Mouse (Mus musculus) heart, embryonic 12.5 days (tissue): ENCODE measurements around the gene Cd4. TPM values are rescaled to one million over a fixed set of nuclear protein-coding genes. Genes with fewer than 3 reads are reported as not detected.

ENCODE experiments used
- ATAC-seq: fragments of 200-750 bp; cut with Nextera tagmentation; 2 replicates; pipeline ENCODE4 v1.8.0; 2017; ENCODE audit warnings: moderate TSS enrichment, moderate library complexity; ENCODE audit not compliant: insufficient number of reproducible peaks, low FRiP score
- H3K27ac ChIP-seq: fragments of 300-500 bp; sonication (generic); 2 replicates; pipeline ENCODE4 v1.5.1; 2016; ENCODE audit warnings: mild to moderate bottlenecking, moderate library complexity; ENCODE audit not compliant: poor library complexity, severe bottlenecking
- H3K27me3 ChIP-seq: fragments of 300-500 bp; sonication (generic); replicated peaks from 2 replicates; pipeline ENCODE4 v1.6.1; 2016; ENCODE audit warnings: mild to moderate bottlenecking, moderate library complexity
- H3K36me3 ChIP-seq: fragments of 300-500 bp; sonication (generic); 2 replicates; pipeline ENCODE4 v1.6.1; 2016; ENCODE audit warnings: mild to moderate bottlenecking, moderate library complexity
- H3K4me1 ChIP-seq: fragments of 300-500 bp; sonication (generic); replicated peaks from 2 replicates; pipeline ENCODE4 v1.6.1; 2016; ENCODE audit warnings: mild to moderate bottlenecking
- H3K4me2 ChIP-seq: fragments of 300-500 bp; sonication (generic); 2 replicates; pipeline ENCODE4 v1.6.1; 2016; ENCODE audit warnings: mild to moderate bottlenecking, moderate library complexity
- H3K4me3 ChIP-seq: fragments of 300-500 bp; sonication (generic); 2 replicates; pipeline ENCODE4 v1.5.1; 2016; ENCODE audit warnings: mild to moderate bottlenecking
- H3K9ac ChIP-seq: fragments of 300-500 bp; sonication (generic); 2 replicates; pipeline ENCODE4 v1.6.1; 2016; ENCODE audit warnings: mild to moderate bottlenecking, moderate library complexity
- H3K9me3 ChIP-seq: fragments of 300-500 bp; sonication (generic); replicated peaks from 2 replicates; pipeline ENCODE4 v1.6.1; 2016; ENCODE audit warnings: mild to moderate bottlenecking, moderate library complexity
- WGBS: fragments of 180-500 bp; shearing (Covaris S2); methylation state at CpG from one replicate; pipeline ENCODE4 v1.1.7; 2016; 5-methylcytosine and 5-hydroxymethylcytosine counted together
- polyA plus RNA-seq: library from polyadenylated mRNA; unstranded; fragments of >200 nt; fragmentation: Nextera tagmentation; extraction: Ambion mirVana; gene quantifications from 2 replicates; pipeline ENCODE4 v1.2.1, GENCODE M21; 2016

Gene Cd4
- polyA plus RNA-seq, 1 experiment from 2014 or later = not detected

DNA sequence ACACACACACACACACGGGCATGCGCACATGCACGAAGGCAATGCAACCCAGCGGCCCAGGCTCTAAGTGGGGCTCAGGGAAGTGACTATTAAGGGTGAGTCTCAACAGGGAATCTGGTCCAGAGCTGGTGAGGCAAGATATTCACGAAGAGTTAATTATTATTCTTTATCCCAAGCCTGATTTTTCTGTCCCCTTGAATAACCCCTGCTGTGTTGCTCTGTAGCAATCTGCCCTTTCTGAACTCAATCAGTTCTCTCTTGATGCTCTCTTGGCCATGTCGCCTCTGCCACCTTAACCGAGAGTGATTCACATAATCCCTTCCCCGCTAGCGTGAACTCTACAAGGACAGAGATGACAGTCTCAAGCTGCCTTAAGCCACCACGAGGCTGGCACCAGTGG lies 4.7 kb downstream of the Cd4 start:
- no peak for ATAC-seq
- Histone ChIP-seq H3K36me3 (no peaks in the 10 kb centered on the region), H3K27me3 (no peaks in the 10 kb centered on the region; the same call in 1 of the 2 replicates), H3K4me1 (peaks cover 9% of the 10 kb centered on the region), H3K4me2 (no peak overlapping the region), H3K4me3 (no peak overlapping the region), H3K9ac (no peak overlapping the region), H3K27ac (no peak overlapping the region), H3K9me3 (no peaks in the 10 kb centered on the region)
- WGBS = 73% methylated on average over 10 of the region's 10 CpGs

DNA sequence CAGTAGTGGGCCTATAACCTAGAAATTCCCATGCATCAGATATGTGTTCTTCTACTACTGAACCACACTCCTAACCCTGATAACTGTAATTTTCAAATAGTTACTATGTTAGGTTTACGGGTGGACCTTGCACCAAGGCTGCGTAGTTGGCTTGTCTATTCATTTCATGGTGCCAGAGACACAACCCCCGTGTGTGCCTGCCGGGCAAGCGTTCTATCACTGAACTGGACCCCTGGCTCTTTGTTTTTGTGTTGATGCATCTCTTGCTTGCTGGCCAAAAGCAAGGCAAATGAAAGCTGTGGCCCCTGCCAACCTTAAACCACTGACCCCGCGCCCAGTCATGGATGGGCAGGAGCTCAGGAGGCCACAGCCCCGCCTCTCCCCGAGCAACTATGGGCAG lies 6.2 kb downstream of the Cd4 start:
- H3K27ac ChIP-seq = no peak overlapping the region
- peaks cover 9% of the 10 kb centered on the region for H3K4me1 ChIP-seq
- no peaks in the 10 kb centered on the region; the same call in 1 of the 2 replicates for H3K27me3 ChIP-seq
- H3K4me2 ChIP-seq = no peak overlapping the region
- no peak overlapping the region for H3K9ac ChIP-seq
- no peaks in the 10 kb centered on the region for H3K9me3 ChIP-seq
- ATAC-seq = no peak
- WGBS = 88% methylated on average over 9 of the region's 9 CpGs
- H3K4me3 ChIP-seq = no peak overlapping the region
- no peaks in the 10 kb centered on the region for H3K36me3 ChIP-seq

DNA sequence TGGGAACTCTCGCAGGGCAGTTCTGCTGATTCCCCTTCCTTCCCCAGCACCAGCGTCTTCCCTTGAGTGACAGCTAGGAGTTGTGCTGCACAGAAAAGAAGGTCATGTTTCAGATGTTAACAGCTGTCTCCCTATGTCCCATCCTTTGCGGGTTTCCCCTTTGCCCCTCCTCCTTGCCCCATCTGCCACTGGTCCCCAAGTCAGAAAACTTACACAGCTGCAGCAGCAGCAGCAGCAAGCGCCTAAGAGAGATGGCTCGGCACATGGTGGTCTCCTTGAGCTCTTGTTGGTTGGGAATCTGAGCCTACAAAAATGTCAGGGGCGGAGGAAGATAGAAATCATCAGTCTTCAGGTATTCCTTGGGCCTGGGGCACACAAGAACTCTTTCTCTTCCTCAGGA lies 8.6 kb downstream of the Cd4 start:
- Histone ChIP-seq H3K36me3 (no peaks in the 10 kb centered on the region), H3K27ac (no peak overlapping the region), H3K4me1 (no peaks in the 10 kb centered on the region), H3K27me3 (no peaks in the 10 kb centered on the region; the same call in 1 of the 2 replicates), H3K9ac (no peak overlapping the region), H3K4me3 (no peak overlapping the region), H3K4me2 (no peak overlapping the region), H3K9me3 (no peaks in the 10 kb centered on the region)
- WGBS = 56% methylated on average over 6 of the region's 6 CpGs
- no peak for ATAC-seq

DNA sequence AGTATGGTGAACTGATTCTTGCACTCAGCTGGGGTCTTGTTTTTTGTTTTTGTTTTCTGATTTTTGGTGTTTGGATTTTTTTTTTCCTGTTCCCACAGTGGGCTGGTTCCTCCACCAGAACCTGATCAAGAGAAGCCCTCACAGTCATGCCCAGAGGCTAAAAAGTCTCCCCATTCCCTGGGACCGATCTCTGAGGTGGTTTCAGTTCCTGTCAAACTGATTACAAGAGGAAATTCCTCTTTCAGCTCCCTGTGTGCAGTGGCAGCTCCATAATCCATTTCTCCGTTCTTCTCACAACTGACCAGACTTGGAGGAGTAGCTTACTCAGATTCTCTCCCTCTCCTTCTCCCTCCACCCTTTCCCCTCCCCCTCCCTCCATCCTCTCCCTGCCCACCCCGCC lies 13.7 kb downstream of the Cd4 start:
- WGBS = 25% methylated on average over 3 of the region's 3 CpGs
- Histone ChIP-seq H3K9ac (no peak overlapping the region), H3K9me3 (no peaks in the 10 kb centered on the region), H3K27ac (no peak overlapping the region), H3K4me1 (no peaks in the 10 kb centered on the region), H3K4me3 (no peak overlapping the region), H3K27me3 (no peaks in the 10 kb centered on the region), H3K36me3 (no peaks in the 10 kb centered on the region), H3K4me2 (no peak overlapping the region)
- ATAC-seq = no peak

DNA sequence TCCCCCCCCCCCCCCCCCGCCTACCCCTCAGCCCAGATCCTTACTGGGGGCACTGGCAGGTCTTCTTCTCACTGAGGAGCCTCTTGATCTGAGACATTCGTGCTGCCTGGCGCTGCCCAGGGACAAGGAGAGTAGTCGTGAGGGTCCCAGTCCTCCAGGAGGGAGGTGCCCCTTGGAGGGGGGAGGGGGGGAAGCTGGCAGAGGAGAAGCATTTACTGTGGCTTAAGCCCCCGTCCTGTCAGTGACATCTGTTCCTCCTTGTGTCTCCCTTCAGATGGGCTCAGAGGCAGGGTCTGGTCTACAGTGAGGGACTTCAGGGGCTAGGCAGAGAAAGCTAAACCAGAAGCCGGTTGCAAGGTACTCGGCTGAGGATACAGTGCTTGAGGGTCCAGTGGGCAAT lies 21.5 kb downstream of the Cd4 start:
- 58% methylated on average over 6 of the region's 7 CpGs for WGBS
- H3K9ac ChIP-seq = no peak overlapping the region
- no peak overlapping the region for H3K4me2 ChIP-seq
- H3K27me3 ChIP-seq = peaks cover 43% of the 10 kb centered on the region
- H3K36me3 ChIP-seq = no peaks in the 10 kb centered on the region
- no peaks in the 10 kb centered on the region for H3K9me3 ChIP-seq
- H3K27ac ChIP-seq = no peak overlapping the region
- no peak for ATAC-seq
- H3K4me3 ChIP-seq = no peak overlapping the region
- H3K4me1 ChIP-seq = peaks cover 20% of the 10 kb centered on the region

DNA sequence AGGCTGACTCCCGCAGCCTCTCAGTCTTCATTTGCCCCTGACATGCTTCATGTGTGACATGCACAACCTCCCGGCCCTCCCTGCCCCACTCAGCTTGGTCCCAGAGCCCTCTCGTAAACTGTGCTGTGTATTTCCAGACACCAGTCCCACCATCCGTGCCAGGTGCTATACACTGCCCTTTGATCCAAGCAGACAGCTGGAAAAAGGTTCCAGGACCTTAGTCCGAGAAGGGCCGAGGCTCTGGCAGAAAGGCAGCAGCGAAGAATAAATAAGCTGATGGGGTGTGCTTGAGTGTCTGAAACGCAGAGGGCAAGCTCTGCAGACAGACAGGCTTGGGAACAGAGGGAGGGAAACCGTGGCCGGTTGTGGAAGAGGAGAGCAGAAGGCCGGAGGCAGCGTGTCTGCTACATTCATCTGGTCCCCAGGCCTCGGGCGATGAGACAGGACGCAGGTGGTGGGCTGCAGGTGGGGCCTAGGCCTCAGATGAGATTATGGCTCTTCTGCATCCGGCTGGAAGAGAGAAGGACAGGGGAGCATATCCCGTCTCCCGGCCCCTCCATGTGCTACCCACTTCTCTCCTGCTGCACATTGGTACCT lies 22.2 kb downstream of the Cd4 start:
- no peak overlapping the region for H3K4me2 ChIP-seq
- peaks cover 22% of the 10 kb centered on the region for H3K4me1 ChIP-seq
- H3K27me3 ChIP-seq = peaks cover 50% of the 10 kb centered on the region
- no peaks in the 10 kb centered on the region for H3K9me3 ChIP-seq
- no peak overlapping the region for H3K4me3 ChIP-seq
- H3K36me3 ChIP-seq = no peaks in the 10 kb centered on the region
- no peak overlapping the region for H3K27ac ChIP-seq
- WGBS = 64% methylated on average over 18 of the region's 18 CpGs
- ATAC-seq = no peak
- H3K9ac ChIP-seq = 0 out of 2 replicates have a peak overlapping the region, but pooled peaks have one; percentile 1

DNA sequence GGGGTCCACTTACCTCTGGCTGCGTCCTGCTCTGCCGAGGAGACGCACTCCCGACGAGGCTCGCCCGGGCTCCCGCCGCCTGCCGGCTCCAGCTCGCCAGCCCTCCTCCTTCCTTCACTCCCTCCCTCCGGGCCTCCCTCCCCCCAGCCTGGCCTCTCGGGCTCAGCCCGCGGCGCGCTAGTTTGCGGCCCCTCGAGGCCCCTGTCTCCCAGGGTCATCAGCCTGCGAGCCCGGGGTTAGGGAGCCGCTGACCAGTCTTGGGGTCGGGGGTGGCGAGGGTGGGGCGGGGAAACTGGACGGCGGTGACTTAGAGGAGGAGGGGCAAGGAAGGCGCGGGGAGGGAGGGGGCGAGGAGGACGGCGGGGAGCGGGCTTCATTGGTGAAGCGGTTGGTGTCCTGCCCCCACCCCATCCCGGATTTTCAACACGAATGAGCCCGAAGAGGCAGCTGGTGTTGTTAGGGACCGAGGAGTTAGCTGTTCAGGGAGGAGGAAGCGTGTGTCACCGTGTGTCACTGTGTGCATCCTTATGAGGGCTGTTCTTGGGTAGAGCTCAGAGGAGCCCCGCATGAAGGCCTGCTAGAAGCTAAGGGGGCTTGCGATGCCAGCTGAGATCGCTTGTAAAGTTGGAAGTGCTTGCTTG lies 24.2 kb downstream of the Cd4 start, which contains the start of gene Gpr162:
TSS of gene Gpr162 (minus strand) at position 326 of the 641 bp plus-strand sequence.
- under 1% methylated on average over 35 of the region's 43 CpGs for WGBS
- peaks cover 60% of the 10 kb centered on the region for H3K27me3 ChIP-seq

DNA sequence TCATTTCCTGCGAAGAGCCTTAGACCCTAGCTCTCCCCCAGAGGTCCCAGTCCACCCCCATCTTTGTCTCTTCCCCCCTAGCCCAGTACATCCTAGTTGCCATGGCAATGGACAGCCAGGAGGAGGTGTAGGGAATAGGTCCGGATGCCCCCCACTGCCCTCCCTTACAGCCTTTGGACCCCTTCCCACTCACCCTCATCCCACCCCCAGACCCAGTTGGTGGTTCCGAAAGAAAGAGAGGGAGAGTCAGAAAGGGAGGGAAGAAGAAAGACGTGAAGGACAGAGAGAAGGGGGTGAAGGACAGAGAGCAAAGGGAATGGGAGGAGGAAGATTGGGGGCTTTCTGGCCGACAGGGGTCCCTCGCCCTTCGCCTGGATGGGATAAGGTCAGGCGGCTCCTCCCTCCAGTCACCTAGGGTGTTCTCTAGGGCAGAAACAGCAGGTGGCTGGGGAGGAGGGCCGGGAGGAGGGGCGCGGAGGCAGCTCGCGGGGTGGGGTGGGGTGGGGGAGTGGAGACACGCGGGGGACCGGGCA lies 24.8 kb downstream of the Cd4 start:
- H3K4me1 ChIP-seq = peaks cover 32% of the 10 kb centered on the region
- no peaks in the 10 kb centered on the region for H3K9me3 ChIP-seq
- no peak overlapping the region for H3K27ac ChIP-seq
- peak overlapping the region; percentile 76 for H3K9ac ChIP-seq
- peak overlapping the region; percentile 56 for H3K4me3 ChIP-seq
- WGBS = 2% methylated on average over 12 of the region's 16 CpGs
- H3K4me2 ChIP-seq = peak overlapping the region; percentile 95
- H3K27me3 ChIP-seq = peaks cover 66% of the 10 kb centered on the region
- no peaks in the 10 kb centered on the region for H3K36me3 ChIP-seq
- no peak for ATAC-seq

More for the DNA sequence above, 24.2 kb downstream of the Cd4 start, which contains the start of gene Gpr162:
- Histone ChIP-seq H3K9me3 (no peaks in the 10 kb centered on the region), H3K4me1 (peaks cover 27% of the 10 kb centered on the region), H3K9ac (peak within 1 kb of the TSS; percentile 76), H3K4me2 (peak within 1 kb of the TSS; percentile 95), H3K27ac (no peak within 1 kb of the TSS), H3K36me3 (no peaks in the 10 kb centered on the region), H3K4me3 (peak within 1 kb of the TSS; percentile 56)
- ATAC-seq = peak; percentile 60

DNA sequence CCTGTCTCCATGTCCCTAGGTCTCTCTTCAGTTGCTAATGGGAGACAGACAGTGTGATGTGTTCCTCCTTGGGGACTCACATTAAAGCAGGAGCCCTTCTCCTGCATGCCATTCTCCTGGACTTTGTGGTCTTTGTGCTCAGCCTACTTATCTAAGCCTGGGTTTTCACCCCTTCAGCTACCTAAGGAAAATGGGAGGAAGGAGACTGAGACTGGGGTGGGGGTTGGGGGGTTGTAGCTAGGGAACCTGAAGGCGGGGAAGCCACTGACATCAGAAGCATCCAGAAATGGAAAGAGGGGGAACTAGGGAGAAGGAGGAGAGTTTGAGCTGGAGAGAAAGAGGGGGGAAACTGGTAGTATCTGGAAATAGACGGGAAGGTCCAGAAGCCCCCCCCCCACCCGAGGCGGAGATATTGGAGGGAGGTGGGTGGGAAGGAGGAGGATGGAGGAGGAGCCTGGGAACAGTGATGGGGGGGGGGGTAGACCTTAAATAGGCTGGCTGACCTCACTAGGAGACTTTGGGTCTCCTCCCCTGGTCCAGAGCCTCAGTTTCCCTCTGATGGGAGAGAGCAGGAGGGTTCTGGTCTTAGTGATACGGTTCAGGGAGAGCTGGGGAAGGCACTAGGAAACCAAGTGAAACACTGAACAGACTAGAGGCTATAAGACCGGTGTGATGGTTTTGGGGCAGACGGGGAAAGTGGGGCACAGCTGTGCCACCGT lies 25.5 kb downstream of the Cd4 start:
- Histone ChIP-seq H3K27me3 (peaks cover 68% of the 10 kb centered on the region), H3K4me2 (peak overlapping the region; percentile 95), H3K36me3 (no peaks in the 10 kb centered on the region), H3K27ac (no peak overlapping the region), H3K4me3 (peak overlapping the region; percentile 56), H3K9ac (peak overlapping the region; percentile 76), H3K4me1 (peaks cover 34% of the 10 kb centered on the region), H3K9me3 (no peaks in the 10 kb centered on the region)
- WGBS = 17% methylated on average over 8 of the region's 8 CpGs
- no peak for ATAC-seq

DNA sequence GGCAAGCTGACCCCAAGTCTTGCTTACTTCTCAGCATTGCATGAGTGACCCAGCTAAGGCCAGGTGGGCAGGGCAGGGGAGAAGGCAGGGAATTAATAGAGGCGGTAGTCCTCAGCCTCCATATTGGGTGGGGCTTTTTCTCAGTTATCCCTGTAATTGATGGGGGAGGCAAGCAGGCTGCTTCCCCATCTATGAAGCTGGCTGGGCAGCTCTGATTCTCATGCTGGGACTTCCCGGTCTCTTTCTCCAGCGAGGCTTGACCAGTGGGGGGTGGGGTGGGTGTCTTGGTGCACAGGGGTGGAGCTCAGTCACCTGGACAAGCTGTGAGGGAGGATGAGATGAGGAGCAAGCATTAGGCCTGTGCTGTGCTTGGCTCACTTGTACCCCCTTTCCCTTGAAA lies 26.2 kb downstream of the Cd4 start:
- H3K36me3 ChIP-seq = no peaks in the 10 kb centered on the region
- no peak overlapping the region for H3K4me2 ChIP-seq
- H3K27ac ChIP-seq = no peak overlapping the region
- H3K9me3 ChIP-seq = no peaks in the 10 kb centered on the region
- peaks cover 62% of the 10 kb centered on the region for H3K27me3 ChIP-seq
- no peak overlapping the region for H3K4me3 ChIP-seq
- no peak for ATAC-seq
- no peak overlapping the region for H3K9ac ChIP-seq
- 44% methylated on average over 3 of the region's 3 CpGs for WGBS
- peaks cover 37% of the 10 kb centered on the region for H3K4me1 ChIP-seq

DNA sequence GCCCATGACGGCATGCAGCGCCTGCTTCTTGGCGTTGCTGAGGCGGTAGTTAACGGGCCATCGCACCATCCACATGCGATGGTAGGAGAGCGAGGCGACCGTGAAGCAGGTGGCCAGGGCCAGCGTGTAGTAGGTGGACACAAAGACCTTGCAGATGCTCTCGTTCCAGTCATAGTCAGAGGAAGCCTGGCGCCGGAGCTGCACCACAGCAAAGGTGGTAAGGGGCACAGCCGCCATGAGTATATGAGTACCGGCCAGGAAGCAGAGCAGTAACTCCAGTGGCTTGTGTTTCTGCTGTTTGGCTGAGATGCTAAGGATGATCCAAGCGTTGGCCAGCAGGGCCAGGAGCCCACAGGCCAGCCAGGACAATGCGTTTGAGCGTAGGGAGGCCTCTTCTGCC lies 26.8 kb downstream of the Cd4 start:
- H3K27ac ChIP-seq = no peak overlapping the region
- no peak overlapping the region for H3K4me3 ChIP-seq
- peaks cover 56% of the 10 kb centered on the region for H3K27me3 ChIP-seq
- no peak overlapping the region for H3K9ac ChIP-seq
- H3K36me3 ChIP-seq = no peaks in the 10 kb centered on the region
- 79% methylated on average over 19 of the region's 19 CpGs for WGBS
- H3K9me3 ChIP-seq = no peaks in the 10 kb centered on the region
- H3K4me1 ChIP-seq = peaks cover 42% of the 10 kb centered on the region
- no peak for ATAC-seq
- H3K4me2 ChIP-seq = no peak overlapping the region
